Mouse (Mus musculus): ENCODE measurements around the gene Ifna4. TPM values are rescaled to one million over a fixed set of nuclear protein-coding genes. Genes with fewer than 3 reads are reported as not detected.

Gene Ifna4
- total RNA-seq, 1 experiment from 2014 or later = not detected

Other genes with a start within 250 kb of the Ifna4 start
- not detected in 2 replicates for gene Ifna9, start 249.5 kb upstream of the Ifna4 start, total RNA-seq (2017)
- not detected in 2 replicates for gene Ifna12, start 238.5 kb upstream of the Ifna4 start, total RNA-seq (2017)
- gene C87499, start 207.4 kb upstream of the Ifna4 start, total RNA-seq (2017) = not detected in 2 replicates
- not detected in 2 replicates for gene Ifna13, start 197.4 kb upstream of the Ifna4 start, total RNA-seq (2017)
- not detected in 2 replicates for gene Ifna16, start 164.9 kb upstream of the Ifna4 start, total RNA-seq (2017)
- gene Ifna2, start 157.9 kb upstream of the Ifna4 start, total RNA-seq (2017) = not detected in 2 replicates
- gene Ifnab, start 150.5 kb upstream of the Ifna4 start, total RNA-seq (2017) = not detected in 2 replicates
- 2.2 TPM in 1 of 2 replicates, not detected in the other for gene Gm26566, start 120.1 kb upstream of the Ifna4 start, total RNA-seq (2017)
- gene Klhl9, start 119.4 kb upstream of the Ifna4 start, total RNA-seq (2017) = 101 and 115 TPM in 2 replicates
- not detected in 2 replicates for gene Gm13271, start 87.0 kb upstream of the Ifna4 start, total RNA-seq (2017)
- gene Gm13283, start 81.7 kb upstream of the Ifna4 start, total RNA-seq (2017) = not detected in 2 replicates
- gene Gm13290, start 68.0 kb upstream of the Ifna4 start, total RNA-seq (2017) = not detected in 2 replicates
- not detected in 2 replicates for gene Gm13289, start 64.9 kb upstream of the Ifna4 start, total RNA-seq (2017)
- not detected in 2 replicates for gene Gm13272, start 62.0 kb upstream of the Ifna4 start, total RNA-seq (2017)
- gene Ifnz, start 59.7 kb upstream of the Ifna4 start, total RNA-seq (2017) = 0.55 TPM in 1 of 2 replicates, not detected in the other
- gene Gm13276, start 56.2 kb upstream of the Ifna4 start, total RNA-seq (2017) = not detected in 2 replicates
- not detected in 2 replicates for gene Gm13277, start 53.2 kb upstream of the Ifna4 start, total RNA-seq (2017)
- not detected in 2 replicates for gene Gm13278, start 50.3 kb upstream of the Ifna4 start, total RNA-seq (2017)
- gene Gm13275, start 47.4 kb upstream of the Ifna4 start, total RNA-seq (2017) = not detected in 2 replicates
- not detected in 2 replicates for gene Gm13279, start 44.5 kb upstream of the Ifna4 start, total RNA-seq (2017)
- 0.89 TPM in 1 of 2 replicates, not detected in the other for gene Gm13285, start 42.2 kb upstream of the Ifna4 start, total RNA-seq (2017)
- not detected in 2 replicates for gene Gm13287, start 38.6 kb upstream of the Ifna4 start, total RNA-seq (2017)
- not detected in 2 replicates for gene Gm13288, start 36.3 kb upstream of the Ifna4 start, total RNA-seq (2017)
- gene Ifna7, start 25.6 kb upstream of the Ifna4 start, total RNA-seq (2017) = not detected in 2 replicates
- gene Ifna11, start 21.9 kb upstream of the Ifna4 start, total RNA-seq (2017) = not detected in 2 replicates
- not detected in 2 replicates for gene Ifna6, start 14.4 kb upstream of the Ifna4 start, total RNA-seq (2017)
- gene Ifna5, start 6.3 kb upstream of the Ifna4 start, total RNA-seq (2017) = not detected in 2 replicates
- gene Ifna1, start 8.2 kb downstream of the Ifna4 start, total RNA-seq (2017) = not detected in 2 replicates
- not detected in 2 replicates for gene Ifne, start 38.3 kb downstream of the Ifna4 start, total RNA-seq (2017)

Measured in hematopoietic stem cell, adult 5-6 weeks (primary cell).